Mouse (Mus musculus) olfactory bulb, adult 2 months (tissue): ENCODE measurements around the gene Trrap.

Source experiments
- CTCF ChIP-seq: fragments of 200-500 bp; IDR thresholded peaks from 2 replicates; pipeline ENCODE4 v1.5.1; 2012; ENCODE audit warnings: low read depth, mild to moderate bottlenecking, low read length, moderate library complexity; ENCODE audit not compliant: insufficient read depth
- POLR2A ChIP-seq: fragments of 200-500 bp; IDR thresholded peaks from 2 replicates; pipeline ENCODE4 v1.6.1; 2012; ENCODE audit warnings: mild to moderate bottlenecking, low read depth, low read length, moderate library complexity; ENCODE audit not compliant: insufficient read depth

DNA sequence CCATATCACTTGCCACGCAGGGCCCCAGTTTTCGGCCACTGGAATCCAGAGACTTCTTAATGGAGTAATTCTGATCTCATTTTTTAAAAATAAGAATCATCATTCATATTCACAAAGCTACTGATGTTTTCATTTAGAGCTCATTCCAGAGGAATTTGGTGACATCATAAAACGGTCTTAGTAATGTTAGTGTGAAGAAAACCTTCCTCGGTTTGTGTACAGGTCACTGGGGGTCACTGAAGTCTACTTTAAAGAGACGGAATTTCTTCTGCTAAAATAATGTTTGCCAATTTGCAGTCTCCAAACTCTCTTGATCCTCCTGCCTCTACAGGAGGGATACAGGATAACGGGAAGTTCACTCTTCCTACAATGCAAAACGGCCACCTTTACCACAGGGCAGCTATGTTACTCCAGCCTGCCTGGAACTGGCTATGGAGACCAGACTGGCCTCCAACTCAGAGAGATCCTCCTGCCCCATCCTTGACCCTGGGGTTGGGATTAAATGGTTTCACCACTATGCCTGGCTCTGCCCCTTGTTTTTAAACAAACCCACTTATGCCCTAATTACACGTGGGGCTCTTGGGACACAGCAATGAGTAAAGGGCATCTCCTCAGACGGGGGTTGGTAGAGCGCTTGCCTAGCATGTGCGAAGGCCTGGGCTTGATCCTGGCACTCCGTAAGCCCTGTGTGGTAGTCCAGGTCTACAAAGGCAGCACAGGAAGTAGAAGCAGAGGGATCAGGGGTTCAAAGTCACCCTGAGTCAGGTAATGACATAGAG is 137.0 kb downstream of the Trrap start:
- TF ChIP-seq CTCF, result no peak
- TF ChIP-seq POLR2A, result no peak
